Mouse (Mus musculus): Measurements from ENCODE around the gene Adamts8. TPM values are rescaled to one million over a fixed set of nuclear protein-coding genes. Genes with fewer than 3 reads are reported as not detected.
A peak's percentile ranks its signal among the peaks of the same experiment; 100 is the strongest.

Gene Adamts8
- total RNA-seq, 2 experiments from 2014 or later: 10.1 to 11.8 TPM

DNA sequence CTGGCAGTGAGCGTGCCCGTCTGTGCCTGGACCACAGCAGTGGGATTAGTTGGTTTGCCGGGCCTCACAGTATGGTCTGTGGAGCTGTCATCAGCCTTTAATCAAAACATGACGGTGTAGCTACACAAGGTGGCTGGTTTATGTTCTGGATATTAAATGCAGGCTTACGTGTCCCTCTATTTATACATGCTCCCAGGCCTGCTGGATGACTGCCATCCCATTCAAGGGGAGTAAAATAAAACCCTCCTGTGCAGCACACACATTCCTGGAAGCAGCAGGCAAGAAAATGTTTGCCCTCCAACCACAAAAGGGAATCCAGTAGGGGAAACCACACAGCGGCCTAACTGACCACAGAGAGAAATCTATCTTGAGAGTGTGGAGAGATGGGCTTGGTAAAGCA lies 43.4 kb downstream of the Adamts8 start:
- DNase-seq: no peak

- DNase-seq: no peak
These were observed 50.7 kb downstream of the Adamts8 start for GRCm38 (mm10) chr9:30993106-30993505.

DNA sequence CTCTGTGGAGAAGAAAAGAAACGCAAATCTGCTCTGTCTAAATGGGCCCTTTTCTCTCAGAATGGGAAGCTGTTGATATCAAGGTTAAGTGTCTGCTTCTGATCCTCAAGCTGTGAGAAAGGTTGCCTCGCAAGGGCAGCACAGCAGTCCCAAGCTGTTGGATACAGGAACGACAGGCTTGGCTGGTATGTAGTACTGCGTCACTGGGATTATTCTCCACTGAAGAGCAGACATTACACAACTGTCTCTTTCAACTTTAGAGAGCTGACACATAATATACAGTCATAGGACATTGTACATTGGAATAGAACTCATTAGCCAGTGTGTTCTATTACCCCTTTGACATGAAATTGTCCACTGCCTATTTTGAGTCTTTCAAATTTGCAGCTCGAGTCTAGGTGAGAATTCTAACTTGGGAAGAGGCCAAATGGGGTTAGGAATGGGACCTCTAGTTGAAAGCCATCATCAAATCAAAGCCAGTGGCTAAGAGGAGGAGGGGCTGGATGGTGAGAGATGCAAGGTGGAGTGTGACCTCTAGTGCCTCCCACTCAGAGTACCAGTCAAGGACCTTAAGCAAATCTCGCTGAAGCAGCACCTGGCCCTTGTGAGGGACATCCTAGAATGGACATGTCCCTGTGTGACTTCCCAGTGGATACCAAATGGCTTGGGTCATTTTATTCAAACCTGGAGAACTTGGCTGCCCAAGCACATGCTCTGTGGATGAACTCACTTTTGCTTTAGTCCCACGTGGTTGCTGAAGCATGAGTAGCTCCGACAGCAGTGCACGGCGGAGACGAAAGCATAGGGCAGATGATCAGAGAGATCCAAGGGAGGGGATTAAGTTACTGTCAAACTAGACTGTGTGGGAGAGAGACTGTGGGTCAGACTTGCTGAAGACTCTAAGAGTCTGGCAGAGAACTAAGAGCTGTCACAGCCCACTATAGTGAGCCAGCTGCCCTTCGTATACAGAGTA lies 54.5 kb downstream of the Adamts8 start:
- peak; percentile 9 for DNase-seq

- no peak for DNase-seq
These were observed 58.3 kb downstream of the Adamts8 start for GRCm38 (mm10) chr9:31000641-31001040.

DNA sequence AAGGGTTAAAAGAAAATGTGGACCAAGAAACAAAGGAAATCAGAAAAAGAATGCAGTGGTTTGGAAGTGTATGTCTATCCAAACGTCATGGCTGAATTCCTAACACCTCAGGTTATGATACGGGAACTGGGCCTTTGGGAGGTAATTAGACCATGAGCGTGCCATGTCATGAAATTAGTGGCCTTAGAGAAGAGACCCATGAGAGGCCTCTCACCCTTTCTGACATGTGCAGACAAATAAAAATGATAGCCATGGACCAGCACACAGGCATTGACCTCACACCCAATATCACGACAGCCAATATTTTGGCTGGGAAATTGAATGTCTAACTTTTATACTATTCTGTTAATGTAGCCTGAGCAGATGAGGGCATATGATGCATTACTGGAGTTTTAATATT lies 60.2 kb downstream of the Adamts8 start:
- no peak for DNase-seq

DNA sequence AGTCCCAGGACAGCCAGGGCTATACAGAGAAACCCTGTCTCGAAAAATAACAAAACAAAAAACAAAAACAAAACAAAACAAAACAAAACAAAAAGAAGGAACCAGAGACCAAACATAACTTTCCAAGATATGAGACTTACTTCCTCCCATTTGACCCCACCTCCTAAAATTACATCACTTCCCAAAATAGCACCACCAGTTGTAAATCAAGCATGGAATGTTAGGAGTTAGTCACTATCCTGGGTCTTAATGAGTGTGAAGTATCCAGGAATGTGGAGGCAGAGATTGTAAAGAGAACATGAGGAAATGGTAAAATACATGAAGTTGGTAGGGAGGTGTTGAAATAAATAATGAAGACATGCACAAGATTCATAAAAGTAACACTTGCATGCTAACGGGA lies 67.0 kb downstream of the Adamts8 start:
- no peak for DNase-seq

- DNase-seq: no peak
These were observed 67.7 kb downstream of the Adamts8 start for GRCm38 (mm10) chr9:31010040-31010439.

GRCm38 (mm10) chr9:31010749-31011148 lies 68.4 kb downstream of the Adamts8 start:
- DNase-seq: no peak

GRCm38 (mm10) chr9:31011533-31011932 lies 69.2 kb downstream of the Adamts8 start:
- no peak for DNase-seq

DNA sequence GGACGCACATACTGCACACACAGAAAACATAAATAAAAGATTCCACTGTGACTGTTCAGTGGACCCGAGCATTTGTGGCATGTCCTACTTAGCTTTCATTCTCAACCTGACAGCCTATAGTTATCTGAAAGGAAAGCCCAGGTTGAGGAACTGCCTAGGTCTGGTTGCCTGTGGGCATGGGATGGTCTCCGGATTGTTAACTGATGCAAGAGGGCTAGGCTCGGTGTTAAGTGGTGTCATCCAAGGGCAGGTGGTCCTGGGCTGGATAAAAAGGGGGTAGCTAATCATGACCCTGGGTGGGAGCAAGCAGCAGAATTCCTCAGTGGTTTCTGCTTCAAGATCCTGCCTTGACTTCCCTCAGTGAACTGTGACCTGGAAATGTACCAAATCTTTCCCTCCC lies 70.3 kb downstream of the Adamts8 start:
- DNase-seq: no peak

DNA sequence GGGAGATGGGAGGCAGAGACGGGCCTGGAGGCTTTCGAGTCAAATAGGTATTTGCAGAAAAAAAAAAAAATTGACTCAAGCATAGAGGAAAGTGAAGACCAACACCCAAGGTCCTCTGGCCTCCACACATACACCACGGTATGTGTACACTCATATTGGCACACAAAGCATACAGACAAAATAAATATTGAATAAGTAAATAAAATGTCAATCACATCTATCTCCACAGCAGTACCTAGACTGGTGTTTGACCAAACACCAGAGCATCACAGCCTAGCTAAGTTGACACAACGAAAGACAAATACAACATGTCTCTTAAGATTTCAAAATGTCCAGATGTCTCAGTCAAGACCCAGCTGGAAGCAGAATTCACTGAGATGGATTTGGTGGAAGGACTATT lies 71.1 kb downstream of the Adamts8 start:
- DNase-seq: no peak

Other genes with a start within 250 kb of the Adamts8 start
- gene Adamts15, start 20.1 kb upstream of the Adamts8 start, total RNA-seq (2021): 1 to 10 TPM; 6.1 to 6.8 TPM
- 10 to 100 TPM; 41.4 to 42.8 TPM for gene Zbtb44, start 88.1 kb downstream of the Adamts8 start, total RNA-seq (2021)
- gene St14, start 189.3 kb downstream of the Adamts8 start, total RNA-seq (2021): under 1 TPM; 0.20 to 0.66 TPM